Mouse (Mus musculus) neural tube, embryonic 10.5 days (tissue): ENCODE measurements around the gene Triobp.
A peak's percentile ranks its signal among the peaks of the same experiment; 100 is the strongest.
"Not testable (repeated sequence)": the region's sequence is repeated elsewhere in the genome, so short reads cannot be mapped to it uniquely, and the experiment has no call there.

ENCODE experiments used
- DNase-seq: peaks from one replicate; pipeline ENCODE4 v3.0.0-alpha.2; 2017; ENCODE audit warnings: low spot score; ENCODE audit errors: extremely low spot score

Triobp gene

DNA sequence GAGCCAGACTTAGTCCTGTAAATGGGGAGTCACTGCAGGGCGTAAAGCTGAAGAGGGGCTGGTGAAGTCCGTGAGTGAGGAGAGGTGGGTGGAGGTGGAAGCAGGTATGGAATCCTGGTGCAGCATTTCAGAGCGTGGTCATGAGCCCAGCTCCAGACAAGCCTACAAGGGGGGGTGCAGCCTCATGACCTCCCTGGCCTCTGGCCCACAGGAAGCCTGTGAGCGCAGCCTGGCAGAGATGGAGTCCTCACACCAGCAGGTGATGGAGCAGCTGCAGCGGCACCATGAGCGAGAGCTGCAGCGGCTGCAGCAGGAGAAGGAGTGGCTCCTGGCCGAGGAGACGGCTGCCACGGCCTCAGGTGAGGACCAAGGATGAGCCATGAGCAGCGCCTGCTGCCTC is 52.1 kb downstream of the Triobp start:
- no peak for DNase-seq

DNA sequence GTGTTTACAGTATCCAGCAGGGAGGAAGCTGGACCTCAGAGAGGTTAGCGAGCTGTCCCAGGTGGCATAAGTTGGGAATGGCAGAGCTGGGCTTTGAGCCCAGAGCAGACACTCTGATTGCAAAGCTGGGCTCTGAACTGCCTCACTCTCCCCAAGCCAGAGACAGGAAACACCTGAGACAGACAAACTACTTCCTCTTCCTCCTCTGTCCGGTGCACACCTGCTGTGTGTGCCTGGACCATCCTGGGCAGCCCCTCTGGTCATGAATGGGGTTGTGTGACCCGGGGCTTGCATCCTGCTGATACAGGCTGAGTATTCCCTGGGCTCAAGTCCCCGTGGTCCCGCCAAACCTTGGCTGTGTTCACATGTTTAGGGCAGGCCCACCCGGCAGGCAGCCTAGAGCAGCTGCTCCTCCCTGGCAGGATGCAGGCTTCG is 52.9 kb downstream of the Triobp start:
- no peak for DNase-seq

DNA sequence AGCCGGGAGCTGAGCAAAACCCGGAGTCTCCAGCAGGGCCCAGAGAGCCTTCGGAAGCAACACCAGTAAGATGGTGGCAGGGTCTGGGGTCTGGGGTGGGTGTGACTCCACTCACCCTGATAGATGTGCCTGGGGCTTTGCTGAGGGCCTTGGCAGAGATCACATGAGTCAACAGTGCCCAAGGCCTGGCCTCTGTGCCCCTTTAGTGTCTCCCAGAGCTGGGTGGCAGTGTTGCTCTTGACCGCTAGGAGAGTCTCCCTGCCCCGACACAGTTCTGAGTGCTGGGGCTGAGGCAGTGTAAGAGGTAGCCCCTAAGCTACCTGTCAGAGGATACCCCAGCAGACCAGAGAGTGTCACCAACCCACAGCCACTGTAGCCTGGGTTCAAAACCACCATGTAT is 54.0 kb downstream of the Triobp start:
- no peak for DNase-seq

DNA sequence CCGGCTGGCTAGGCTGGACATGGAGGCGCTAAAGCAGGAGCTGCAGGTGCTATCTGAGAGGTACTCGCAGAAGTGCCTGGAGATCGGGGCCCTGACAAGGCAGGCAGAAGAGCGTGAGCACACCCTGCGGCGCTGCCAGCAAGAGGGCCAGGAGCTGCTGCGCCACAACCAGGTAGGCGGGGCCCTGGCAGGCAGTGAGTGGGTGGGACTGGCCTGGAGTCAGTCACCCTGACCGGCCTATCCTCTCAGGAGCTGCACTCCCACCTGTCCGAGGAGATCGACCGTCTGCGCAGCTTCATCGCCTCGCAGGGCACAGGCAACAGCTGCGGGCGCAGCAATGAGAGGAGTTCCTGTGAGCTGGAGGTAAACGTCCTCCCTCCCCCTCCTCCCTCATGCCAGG is 54.5 kb downstream of the Triobp start:
- no peak for DNase-seq

DNA sequence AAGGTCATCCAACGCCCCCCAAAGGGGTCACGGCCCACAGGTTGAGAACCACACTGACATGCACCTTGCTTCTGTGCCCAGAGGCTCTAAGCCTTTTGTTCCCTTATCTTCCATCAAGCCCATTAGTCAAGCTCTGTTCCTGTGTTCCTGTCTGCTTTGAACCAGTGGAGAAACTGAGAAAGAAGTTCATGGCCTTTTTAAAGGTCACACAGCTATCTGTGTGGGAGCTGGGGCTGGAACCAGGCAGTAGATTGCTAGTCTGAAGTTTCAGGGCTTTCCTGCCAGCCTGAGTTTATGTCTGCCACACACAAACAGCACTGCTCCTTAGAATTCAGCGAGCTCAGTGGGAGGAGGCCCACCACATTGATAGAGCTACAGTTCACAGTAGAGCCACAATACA is 55.6 kb downstream of the Triobp start:
- no peak for DNase-seq

DNA sequence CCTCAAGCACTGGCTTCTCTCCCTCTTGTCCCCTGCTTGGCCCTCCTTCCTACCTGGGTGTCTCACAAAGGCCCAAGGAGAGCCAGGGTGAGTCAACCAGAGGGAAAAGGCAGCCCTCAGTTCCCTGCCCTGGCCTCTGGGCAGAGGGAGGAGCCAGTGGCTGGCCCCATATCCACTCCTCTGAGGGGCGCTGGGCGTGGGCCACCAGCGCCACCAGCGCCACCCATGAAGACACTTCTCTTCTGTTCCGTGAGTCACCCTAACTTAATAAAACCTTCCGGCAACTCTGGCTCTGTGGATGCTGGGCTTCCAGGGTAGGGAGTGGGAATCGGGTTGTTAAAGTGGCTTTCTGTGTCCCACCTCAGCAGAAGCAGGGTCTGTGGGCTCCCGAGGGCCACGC is 58.1 kb downstream of the Triobp start:
- no peak for DNase-seq

DNA sequence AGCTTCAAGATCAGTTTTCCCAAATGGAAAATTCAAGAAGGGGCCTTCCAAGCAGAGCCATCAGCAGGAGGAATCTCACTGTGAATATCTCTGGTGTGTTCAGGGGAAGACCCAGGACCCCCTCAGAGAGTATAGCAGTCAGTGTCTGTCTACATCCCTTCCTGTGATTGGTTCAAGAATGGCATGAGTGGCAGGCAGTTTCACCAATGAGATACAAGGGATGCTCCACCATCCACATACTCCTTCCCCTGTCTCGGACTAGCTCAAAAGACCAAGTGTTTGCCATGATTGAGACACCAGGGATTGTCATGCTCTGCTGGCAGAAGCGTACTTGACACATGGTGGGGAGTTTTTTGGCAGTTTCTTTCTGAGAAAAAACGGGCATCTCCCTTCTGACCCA is 59.1 kb downstream of the Triobp start:
- DNase-seq, result no peak

DNA sequence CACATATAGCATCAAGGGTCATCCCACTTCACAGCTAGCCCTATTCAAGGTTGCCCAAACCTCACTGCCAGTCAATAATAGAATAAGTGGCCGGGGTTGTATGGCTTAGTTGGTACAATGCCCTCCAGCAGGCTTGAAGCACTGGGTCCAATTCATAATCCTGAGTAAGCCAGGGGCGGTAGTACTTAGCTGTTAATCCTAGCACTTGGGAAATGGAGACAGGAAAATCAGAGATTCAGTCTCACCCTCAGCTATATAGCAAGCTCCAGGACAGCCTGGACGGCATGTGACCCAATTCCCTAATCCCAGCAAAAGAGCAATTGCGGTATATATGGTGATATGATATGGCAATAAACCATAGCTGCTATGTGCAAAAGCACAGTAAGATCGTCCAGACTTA is 59.5 kb downstream of the Triobp start:
- DNase-seq, result no peak

DNA sequence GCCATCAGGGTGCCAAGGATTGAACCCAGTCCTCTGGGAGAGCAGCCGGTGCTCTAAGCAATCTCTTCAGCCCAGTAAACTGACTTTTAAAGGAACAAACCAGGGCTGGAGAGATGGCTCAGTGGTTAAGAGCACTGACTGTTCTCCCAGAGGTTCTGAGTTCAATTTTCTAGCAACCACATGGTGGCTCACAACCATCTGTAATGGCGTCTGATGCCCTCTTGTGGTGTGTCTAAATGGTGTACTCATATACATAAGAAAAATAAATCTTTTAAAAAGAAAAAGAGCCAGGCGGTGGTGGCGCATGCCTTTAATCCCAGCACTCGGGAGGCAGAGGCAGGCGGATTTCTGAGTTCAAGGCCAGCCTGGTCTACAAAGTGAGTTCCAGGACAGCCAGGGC is 60.3 kb downstream of the Triobp start:
- DNase-seq, result not testable (repeated sequence)

DNA sequence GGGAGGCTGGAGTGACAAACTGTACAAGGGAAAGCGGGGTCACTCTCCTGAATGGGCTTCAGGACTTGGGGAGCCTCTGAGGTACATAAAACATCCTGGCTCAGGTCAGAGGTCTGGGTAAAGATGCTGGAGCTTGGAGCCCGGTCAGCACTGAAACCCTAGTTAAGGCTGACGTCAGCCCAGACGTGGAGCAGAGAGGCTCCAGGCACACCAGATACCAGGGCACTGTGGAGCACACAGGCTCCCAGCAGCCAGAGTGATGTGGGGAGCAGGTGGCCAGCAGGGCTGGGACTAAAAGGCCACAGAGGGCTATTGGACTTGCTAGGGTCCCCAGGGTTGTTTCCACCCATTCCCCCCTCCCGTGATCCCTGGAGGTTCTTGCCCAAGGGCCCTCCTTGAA is 62.2 kb downstream of the Triobp start:
- no peak for DNase-seq

DNA sequence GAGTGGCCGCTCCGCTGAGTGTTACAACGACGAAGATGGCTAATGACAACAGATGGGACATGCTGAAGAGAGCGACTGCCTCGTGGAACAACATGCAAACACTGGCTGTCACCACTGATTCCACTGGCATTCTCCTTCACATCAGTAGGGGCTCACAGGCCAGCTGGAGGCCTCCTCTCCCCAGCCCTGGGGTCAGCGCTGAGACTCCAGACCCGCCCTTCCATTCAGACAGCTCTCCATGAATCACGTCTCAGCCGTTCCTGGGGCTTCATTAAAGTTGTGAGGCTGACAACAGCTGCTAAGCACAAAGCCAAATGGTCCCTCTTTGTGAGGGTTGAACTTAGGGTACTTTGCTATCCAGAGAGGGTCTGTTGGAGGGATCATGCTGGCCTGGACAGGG is 64.0 kb downstream of the Triobp start:
- DNase-seq, result peak; percentile 39

DNA sequence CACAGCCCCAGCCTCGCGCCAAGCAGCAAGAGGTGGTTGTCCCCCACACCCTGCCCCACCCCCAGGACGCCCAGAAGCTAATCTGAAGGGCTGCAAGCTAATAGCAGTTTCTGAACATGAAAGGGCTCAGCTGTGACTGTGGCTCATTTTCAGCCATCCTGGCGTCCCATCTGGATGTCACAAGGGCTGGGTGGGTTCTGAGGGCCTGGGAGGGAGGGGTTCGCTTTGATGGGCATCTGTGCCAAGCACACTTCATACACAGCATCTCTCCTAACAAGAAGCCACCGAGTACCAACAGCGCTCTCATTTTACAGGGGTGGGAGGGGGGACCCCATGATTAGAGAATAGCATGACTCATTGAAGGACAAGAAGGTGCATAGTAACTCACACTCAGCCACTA is 65.9 kb downstream of the Triobp start:
- no peak for DNase-seq

DNA sequence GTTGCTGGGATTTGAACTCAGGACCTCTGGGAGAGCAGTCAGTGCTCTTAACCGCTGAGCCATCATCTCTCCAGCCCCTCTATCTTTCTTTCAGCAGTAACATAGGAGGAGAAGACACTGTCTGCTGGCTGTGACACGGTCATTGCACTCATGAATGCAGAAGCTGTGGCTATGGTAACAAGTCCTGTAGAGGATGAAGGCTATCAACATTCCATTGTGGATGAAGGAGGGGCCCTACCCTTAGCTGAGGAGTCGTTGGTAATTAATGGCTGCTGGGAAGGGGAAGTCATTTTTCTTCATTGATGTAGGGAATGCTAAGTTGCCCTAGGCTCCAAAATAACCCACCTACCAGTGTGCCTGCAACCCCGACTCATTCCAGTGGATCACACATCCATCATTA is 70.7 kb downstream of the Triobp start:
- no peak for DNase-seq

DNA sequence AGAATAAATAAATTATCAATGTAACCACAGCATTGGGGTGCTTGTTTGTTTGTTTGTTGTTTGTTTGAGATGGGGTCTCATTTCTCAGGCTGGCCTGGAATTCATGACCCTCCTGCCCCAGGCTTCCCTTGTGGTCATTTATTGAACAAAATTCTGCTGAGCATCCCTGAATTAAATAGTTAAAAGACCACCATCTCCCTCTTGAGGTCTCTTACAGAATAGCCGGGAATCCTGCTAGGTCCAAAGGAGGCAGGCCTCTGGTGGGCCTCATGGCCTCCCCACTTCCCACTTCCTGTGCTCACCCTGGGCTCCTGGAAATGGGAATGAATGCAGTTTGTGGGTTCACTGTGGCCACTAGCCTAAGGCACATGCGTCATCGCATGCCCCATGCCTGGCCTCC is 71.4 kb downstream of the Triobp start:
- DNase-seq, result no peak

DNA sequence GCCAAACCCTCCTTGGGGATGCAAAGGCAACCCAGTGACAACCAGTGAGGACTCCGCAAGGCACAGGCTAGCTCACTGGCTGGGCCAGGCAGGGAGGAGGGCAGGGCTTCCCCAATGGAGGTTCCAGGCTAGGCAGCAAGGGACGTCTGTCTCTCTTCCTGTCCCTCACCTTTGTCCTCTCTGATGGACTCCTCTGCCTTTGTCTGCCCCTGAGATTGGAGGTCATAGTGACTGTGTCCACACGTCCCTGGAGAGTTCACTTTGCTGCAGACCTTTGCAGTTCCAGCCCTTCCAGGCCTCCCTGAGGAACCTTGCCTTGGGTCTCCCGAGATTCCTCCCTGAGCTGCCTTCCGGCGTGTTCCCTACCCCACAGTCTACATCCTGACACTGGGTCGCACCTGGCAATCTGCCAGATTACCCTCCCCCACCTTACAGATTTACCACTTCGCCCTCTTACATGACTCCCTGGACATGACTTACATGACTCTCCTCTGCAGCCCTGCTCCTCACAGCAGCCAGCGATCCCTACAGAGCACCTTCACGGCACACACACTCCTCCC is 75.2 kb downstream of the Triobp start:
- DNase-seq, result no peak

DNA sequence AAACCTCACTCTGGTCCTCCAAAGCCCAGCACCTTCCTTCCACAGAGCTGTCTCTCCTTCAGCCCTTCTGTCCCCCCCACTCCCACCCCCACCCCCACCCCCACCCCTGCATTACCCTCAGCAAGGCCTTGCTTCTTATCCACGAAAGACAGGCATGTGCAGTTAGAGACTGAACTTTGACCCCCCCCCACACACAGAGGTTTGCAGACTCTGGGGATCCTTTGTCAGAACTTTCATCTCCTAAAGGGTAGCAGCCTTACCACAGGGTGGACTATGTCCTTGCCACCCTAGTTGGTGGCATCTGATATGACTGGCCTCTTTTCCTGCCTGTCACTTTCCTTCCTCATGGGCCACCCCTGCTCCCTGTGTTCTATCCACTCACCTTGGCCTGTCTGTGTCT is 75.8 kb downstream of the Triobp start:
- DNase-seq, result no peak

DNA sequence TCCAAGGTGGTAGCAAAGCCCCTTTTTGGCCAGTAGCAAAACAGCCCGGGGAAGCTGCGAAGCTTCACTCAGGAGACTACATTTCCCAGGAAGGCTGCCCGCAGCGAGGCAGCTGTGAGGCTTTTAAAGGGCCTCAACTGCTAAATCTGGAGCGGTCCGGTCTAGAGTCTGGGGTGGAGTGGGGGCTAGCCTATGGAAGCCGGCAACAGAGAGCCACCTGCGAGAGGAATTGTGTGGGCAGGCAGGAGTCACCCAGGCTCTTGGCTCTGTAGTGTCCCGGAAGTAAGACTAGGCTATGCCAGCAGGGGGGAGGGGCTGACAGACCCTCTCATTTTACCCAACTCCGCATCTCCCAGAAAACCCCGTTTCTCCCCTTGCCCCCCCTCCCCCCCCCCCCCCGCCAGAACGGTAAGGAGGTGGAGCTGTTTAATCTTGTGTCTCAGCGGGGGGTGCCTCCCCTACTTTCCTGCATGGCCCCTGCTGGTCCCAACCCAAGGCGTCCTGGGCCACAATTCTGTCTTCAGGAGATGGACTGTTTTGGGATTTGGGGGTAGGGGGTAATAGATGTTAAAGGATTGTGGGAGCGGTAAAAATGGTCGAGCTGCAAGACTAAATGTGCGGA is 78.3 kb downstream of the Triobp start:
- no peak for DNase-seq

DNA sequence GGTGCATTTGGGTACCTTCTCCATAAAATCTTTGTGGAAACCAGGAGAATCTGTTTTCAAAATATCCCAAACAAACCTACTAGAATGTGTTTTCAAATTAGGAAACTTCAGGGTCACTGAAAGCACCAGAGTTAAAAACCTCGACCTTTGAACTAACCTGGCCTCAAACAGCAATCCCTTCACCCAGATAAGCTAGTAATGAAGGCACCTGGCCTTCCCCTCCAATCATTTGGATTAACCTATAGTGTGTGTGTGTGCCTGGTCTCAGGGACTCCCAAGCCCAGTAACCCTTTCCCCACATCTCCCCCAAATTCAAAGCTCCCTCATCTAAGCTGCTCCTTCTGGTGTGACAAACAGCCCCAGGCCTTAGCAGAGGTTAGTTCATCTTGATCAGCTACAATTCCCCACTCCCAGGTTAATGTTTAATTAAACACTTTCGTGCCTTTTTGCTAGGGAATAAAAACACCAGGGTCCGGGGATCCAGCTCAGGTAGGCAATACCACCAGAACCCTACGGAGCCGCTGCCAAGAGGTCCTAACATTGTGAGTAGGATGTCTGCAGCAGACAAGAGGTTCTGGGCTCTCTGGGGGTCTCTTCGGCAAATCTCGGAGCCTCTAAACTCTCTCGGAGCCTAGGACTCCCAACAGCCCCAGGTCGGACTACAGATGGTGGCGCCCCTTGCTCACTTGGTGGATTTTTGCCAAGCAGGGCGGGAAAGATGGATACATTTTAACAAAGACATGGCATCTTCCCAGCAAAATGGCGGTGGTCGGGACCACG is 79.2 kb downstream of the Triobp start:
- no peak for DNase-seq

DNA sequence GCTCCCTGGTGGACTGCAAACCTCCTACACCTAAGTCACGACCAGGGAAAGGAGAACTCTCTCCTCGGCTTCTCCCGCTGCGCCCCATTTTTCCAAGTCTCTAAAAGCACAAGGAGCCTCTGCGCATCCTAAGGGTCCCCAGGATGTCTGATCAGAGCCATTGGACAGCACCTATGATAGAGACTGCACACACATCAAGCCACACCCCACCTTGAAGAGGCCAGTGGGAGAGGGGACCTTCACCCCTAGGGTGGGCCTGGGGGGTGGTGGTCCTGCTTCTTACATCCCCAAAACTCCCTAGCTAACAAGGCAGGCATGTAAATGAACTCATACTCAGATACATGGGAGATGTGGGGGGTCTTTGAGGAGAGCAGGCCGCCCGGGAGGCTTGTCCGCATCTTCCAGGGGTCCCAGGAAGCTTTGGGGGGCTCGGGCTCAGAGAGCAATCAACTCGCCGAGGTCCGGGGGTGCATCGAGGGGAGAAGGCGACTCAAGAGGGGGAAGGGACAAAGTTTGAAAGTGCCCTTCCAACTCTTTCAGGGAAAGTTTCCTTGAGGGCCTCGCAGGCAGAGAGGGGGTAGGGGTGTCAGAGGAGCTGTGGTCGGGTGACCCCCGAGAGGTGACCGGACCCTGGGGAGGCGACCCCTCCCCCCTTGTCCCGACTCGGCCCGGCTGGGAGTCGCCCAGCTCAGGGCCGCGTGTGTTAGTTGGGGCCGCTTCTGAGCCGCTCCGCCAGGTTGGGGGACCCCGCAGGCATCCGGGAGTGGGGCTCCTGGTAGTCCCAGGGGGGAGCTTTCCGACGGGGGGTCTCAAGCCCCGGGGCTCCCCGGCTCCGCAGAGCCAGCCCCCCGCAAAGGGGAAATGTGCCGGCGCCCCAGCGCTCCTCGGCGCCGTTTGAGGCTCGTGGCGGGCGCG is 80.0 kb downstream of the Triobp start:
- peak; percentile 57 for DNase-seq

DNA sequence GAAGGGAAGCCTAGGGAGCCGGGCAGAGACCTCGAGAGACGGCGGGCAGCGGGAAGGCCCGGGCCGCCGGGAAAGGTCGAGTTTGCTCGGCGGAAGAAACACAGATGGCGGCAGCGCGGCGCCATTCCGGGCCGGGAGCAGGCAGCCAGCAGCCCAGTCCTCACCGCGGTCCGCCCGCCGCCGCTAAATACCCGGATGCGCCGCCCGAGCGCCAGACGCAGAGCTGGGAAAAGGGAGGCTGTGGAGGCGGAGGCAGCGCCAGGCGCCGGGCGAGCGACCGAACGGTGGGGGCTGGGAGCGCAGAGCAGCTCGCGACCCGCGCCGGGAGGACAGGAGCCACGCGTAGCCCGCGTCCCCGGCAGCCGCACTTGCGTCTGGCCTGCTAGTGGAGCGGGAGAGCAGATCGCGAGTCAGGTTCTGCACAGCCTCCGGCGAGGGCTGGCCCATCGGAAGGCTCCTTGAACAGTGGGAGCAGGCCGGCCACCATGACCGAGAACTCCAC is 80.8 kb downstream of the Triobp start, which contains the start of gene H1f0:
Gene H1f0 (plus strand): TSS at position 214 of the 502 bp plus-strand sequence.
- DNase-seq, result peak; percentile 99

DNA sequence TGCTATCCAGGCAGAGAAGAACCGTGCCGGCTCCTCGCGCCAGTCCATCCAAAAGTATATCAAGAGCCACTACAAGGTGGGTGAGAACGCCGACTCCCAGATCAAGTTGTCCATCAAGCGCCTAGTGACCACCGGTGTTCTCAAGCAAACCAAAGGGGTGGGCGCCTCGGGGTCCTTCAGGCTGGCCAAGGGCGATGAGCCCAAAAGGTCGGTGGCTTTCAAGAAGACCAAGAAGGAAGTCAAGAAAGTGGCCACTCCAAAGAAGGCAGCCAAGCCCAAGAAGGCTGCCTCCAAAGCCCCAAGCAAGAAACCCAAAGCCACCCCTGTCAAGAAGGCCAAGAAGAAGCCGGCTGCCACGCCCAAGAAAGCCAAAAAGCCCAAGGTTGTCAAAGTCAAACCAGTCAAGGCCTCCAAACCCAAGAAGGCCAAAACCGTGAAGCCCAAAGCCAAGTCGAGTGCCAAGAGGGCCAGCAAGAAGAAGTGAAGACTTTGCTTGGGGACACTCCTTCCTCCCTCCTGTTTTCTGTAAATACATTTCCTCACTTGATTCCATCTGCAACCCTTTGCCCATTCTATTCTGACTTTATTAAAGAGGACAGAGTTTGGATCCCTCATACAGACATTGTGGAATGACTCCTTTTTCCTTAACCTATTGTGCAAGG is 81.4 kb downstream of the Triobp start:
- no peak for DNase-seq
